Mouse (Mus musculus): Measurements from ENCODE around the gene C1ql2.

The C1ql2 gene

GRCm38 (mm10) chr1:120385029-120385571, 44.7 kb downstream of the C1ql2 start:
- no peak for DNase-seq (ENCODE audit: low spot score)

GRCm38 (mm10) chr1:120389734-120390133, 49.4 kb downstream of the C1ql2 start:
- DNase-seq (ENCODE audit: low spot score) = no peak

- peak; percentile 52 for DNase-seq (ENCODE audit: low spot score)
These were observed 50.0 kb downstream of the C1ql2 start for GRCm38 (mm10) chr1:120390336-120390735.

All from ovary, postnatal 14 days (tissue).